Mouse (Mus musculus): ENCODE data around the gene Ndufs1. TPM values are rescaled to one million over a fixed set of nuclear protein-coding genes. Genes with fewer than 3 reads are reported as not detected.
"Not testable (repeated sequence)": the region's sequence is repeated elsewhere in the genome, so short reads cannot be mapped to it uniquely, and the experiment has no call there.

Ndufs1 gene
- polyA plus RNA-seq, 1 experiment from 2014 or later: 133 TPM

- peak; percentile 18; the same call in 1 of the 2 replicates for ATAC-seq (ENCODE audit: low FRiP score)
Observed at GRCm38 (mm10) chr1:63181480-63181879, 4.8 kb upstream of the Ndufs1 start.

GRCm38 (mm10) chr1:63181019-63181418 lies 4.4 kb upstream of the Ndufs1 start:
- 9% methylated on average over 3 of the region's 3 CpGs for WGBS
- H3K4me1 ChIP-seq: peaks cover 11% of the 10 kb centered on the region
- H3K4me3 ChIP-seq: no peak overlapping the region
- H3K4me2 ChIP-seq (replicated peaks): no peak overlapping the region
- H3K27ac ChIP-seq: 0 out of 2 replicates have a peak overlapping the region, but pooled peaks have one; percentile 30
- peaks cover 23% of the 10 kb centered on the region for H3K36me3 ChIP-seq
- H3K9ac ChIP-seq: no peak overlapping the region
- H3K27me3 ChIP-seq: no peaks in the 10 kb centered on the region
- H3K9me3 ChIP-seq (replicated peaks): no peaks in the 10 kb centered on the region
- peak; percentile 71 for ATAC-seq (ENCODE audit: low FRiP score)

More at GRCm38 (mm10) chr1:63181480-63181879, 4.8 kb upstream of the Ndufs1 start:
- Histone ChIP-seq H3K9ac (no peak overlapping the region), H3K4me3 (no peak overlapping the region), H3K27me3 (no peaks in the 10 kb centered on the region), H3K27ac (0 out of 2 replicates have a peak overlapping the region, but pooled peaks have one; percentile 30), H3K36me3 (peaks cover 23% of the 10 kb centered on the region), H3K4me2 (replicated peaks) (no peak overlapping the region), H3K4me1 (peaks cover 11% of the 10 kb centered on the region), H3K9me3 (replicated peaks) (no peaks in the 10 kb centered on the region)
- 93% methylated on average over 1 of the region's 1 CpGs for WGBS

GRCm38 (mm10) chr1:63180575-63180974 lies 3.9 kb upstream of the Ndufs1 start:
- H3K4me2 ChIP-seq (replicated peaks); H3K9ac ChIP-seq; ATAC-seq (ENCODE audit: low FRiP score); H3K4me3 ChIP-seq; H3K27me3 ChIP-seq; H3K9me3 ChIP-seq (replicated peaks): not testable (repeated sequence)
- H3K4me1 ChIP-seq: peaks cover 14% of the 10 kb centered on the region
- H3K36me3 ChIP-seq: peaks cover 23% of the 10 kb centered on the region
- H3K27ac ChIP-seq: 0 out of 2 replicates have a peak overlapping the region, but pooled peaks have one; percentile 5
- WGBS: 68% methylated on average over 4 of the region's 4 CpGs

- no peak overlapping the region for H3K27ac ChIP-seq
- 90% methylated on average over 4 of the region's 4 CpGs for WGBS
- no peaks in the 10 kb centered on the region for H3K27me3 ChIP-seq
- ATAC-seq (ENCODE audit: low FRiP score): no peak
- peaks cover 18% of the 10 kb centered on the region for H3K4me1 ChIP-seq
- H3K9ac ChIP-seq: no peak overlapping the region
- H3K36me3 ChIP-seq: peaks cover 23% of the 10 kb centered on the region
- no peaks in the 10 kb centered on the region for H3K9me3 ChIP-seq (replicated peaks)
- H3K4me2 ChIP-seq (replicated peaks): no peak overlapping the region
- H3K4me3 ChIP-seq: no peak overlapping the region
Observed at GRCm38 (mm10) chr1:63180122-63180521, 3.5 kb upstream of the Ndufs1 start.

GRCm38 (mm10) chr1:63178308-63178707 lies 1.7 kb upstream of the Ndufs1 start:
- Histone ChIP-seq H3K4me2 (replicated peaks) (peak overlapping the region; percentile 77), H3K27ac (no peak overlapping the region), H3K9me3 (replicated peaks) (no peaks in the 10 kb centered on the region), H3K36me3 (peaks cover 23% of the 10 kb centered on the region), H3K4me1 (peaks cover 21% of the 10 kb centered on the region), H3K27me3 (no peaks in the 10 kb centered on the region), H3K9ac (no peak overlapping the region), H3K4me3 (peak overlapping the region; percentile 62)
- WGBS: 82% methylated on average over 3 of the region's 3 CpGs
- no peak for ATAC-seq (ENCODE audit: low FRiP score)

GRCm38 (mm10) chr1:63176259-63176603 lies 402 bp downstream of the Ndufs1 start:
- peak overlapping the region; percentile 62 for H3K4me3 ChIP-seq
- H3K9me3 ChIP-seq (replicated peaks): no peaks in the 10 kb centered on the region
- under 1% methylated on average over 14 of the region's 14 CpGs for WGBS
- H3K27me3 ChIP-seq: no peaks in the 10 kb centered on the region
- peak; percentile 57 for ATAC-seq (ENCODE audit: low FRiP score)
- H3K27ac ChIP-seq: peak overlapping the region; percentile 83
- peaks cover 33% of the 10 kb centered on the region for H3K36me3 ChIP-seq
- H3K4me1 ChIP-seq: peaks cover 21% of the 10 kb centered on the region
- peak overlapping the region; percentile 88 for H3K9ac ChIP-seq
- peak overlapping the region; percentile 77 for H3K4me2 ChIP-seq (replicated peaks)

- WGBS: 9% methylated on average over 11 of the region's 11 CpGs
- H3K27ac ChIP-seq: peak overlapping the region; percentile 83; the same call in 1 of the 2 replicates
- peaks cover 36% of the 10 kb centered on the region for H3K36me3 ChIP-seq
Observed at GRCm38 (mm10) chr1:63175853-63176252, 780 bp downstream of the Ndufs1 start.

GRCm38 (mm10) chr1:63168638-63169037 lies 8.0 kb downstream of the Ndufs1 start:
- WGBS: 88% methylated on average over 2 of the region's 2 CpGs
- ATAC-seq (ENCODE audit: low FRiP score): no peak
- Histone ChIP-seq H3K9me3 (replicated peaks) (no peaks in the 10 kb centered on the region), H3K4me1 (no peaks in the 10 kb centered on the region), H3K27ac (no peak overlapping the region), H3K4me3 (no peak overlapping the region), H3K27me3 (no peaks in the 10 kb centered on the region), H3K36me3 (peaks cover 68% of the 10 kb centered on the region), H3K4me2 (replicated peaks) (no peak overlapping the region), H3K9ac (no peak overlapping the region)

More at GRCm38 (mm10) chr1:63175853-63176252, 780 bp downstream of the Ndufs1 start:
- Histone ChIP-seq H3K9me3 (replicated peaks) (no peaks in the 10 kb centered on the region), H3K4me2 (replicated peaks) (peak overlapping the region; percentile 77), H3K4me1 (peaks cover 21% of the 10 kb centered on the region), H3K27me3 (no peaks in the 10 kb centered on the region), H3K4me3 (peak overlapping the region; percentile 62), H3K9ac (peak overlapping the region; percentile 88)
- ATAC-seq (ENCODE audit: low FRiP score): no peak

GRCm38 (mm10) chr1:63140231-63140630 lies 36.4 kb downstream of the Ndufs1 start:
- 95% methylated on average over 13 of the region's 13 CpGs for WGBS
- no peak overlapping the region for H3K4me3 ChIP-seq
- no peaks in the 10 kb centered on the region for H3K9me3 ChIP-seq (replicated peaks)
- H3K4me2 ChIP-seq (replicated peaks): no peak overlapping the region
- no peaks in the 10 kb centered on the region for H3K27me3 ChIP-seq
- no peaks in the 10 kb centered on the region for H3K4me1 ChIP-seq
- H3K27ac ChIP-seq: no peak overlapping the region
- no peak for ATAC-seq (ENCODE audit: low FRiP score)
- peaks cover 62% of the 10 kb centered on the region for H3K36me3 ChIP-seq
- no peak overlapping the region for H3K9ac ChIP-seq

- H3K9ac ChIP-seq; H3K4me3 ChIP-seq; H3K4me1 ChIP-seq; H3K27ac ChIP-seq; H3K4me2 ChIP-seq (replicated peaks); H3K27me3 ChIP-seq; H3K9me3 ChIP-seq (replicated peaks); ATAC-seq (ENCODE audit: low FRiP score): not testable (repeated sequence)
- WGBS: 88% methylated on average over 1 of the region's 1 CpGs
- H3K36me3 ChIP-seq: peaks cover 45% of the 10 kb centered on the region
Observed at GRCm38 (mm10) chr1:63138586-63138985, 38.0 kb downstream of the Ndufs1 start.

GRCm38 (mm10) chr1:63137971-63138370 lies 38.7 kb downstream of the Ndufs1 start:
- Histone ChIP-seq H3K27me3 (no peaks in the 10 kb centered on the region), H3K27ac (no peak overlapping the region), H3K4me3 (no peak overlapping the region), H3K36me3 (peaks cover 40% of the 10 kb centered on the region), H3K4me2 (replicated peaks) (no peak overlapping the region), H3K9ac (no peak overlapping the region), H3K4me1 (no peaks in the 10 kb centered on the region), H3K9me3 (replicated peaks) (no peaks in the 10 kb centered on the region)
- WGBS: 82% methylated on average over 2 of the region's 2 CpGs
- ATAC-seq (ENCODE audit: low FRiP score): no peak

GRCm38 (mm10) chr1:63134530-63134929 lies 42.1 kb downstream of the Ndufs1 start:
- 76% methylated on average over 3 of the region's 3 CpGs for WGBS

GRCm38 (mm10) chr1:63131766-63132165 lies 44.9 kb downstream of the Ndufs1 start:
- Histone ChIP-seq H3K9me3 (replicated peaks) (no peaks in the 10 kb centered on the region), H3K36me3 (no peaks in the 10 kb centered on the region), H3K9ac (no peak overlapping the region), H3K4me1 (peaks cover 4% of the 10 kb centered on the region; the same call in 1 of the 2 replicates), H3K4me2 (replicated peaks) (no peak overlapping the region), H3K27me3 (no peaks in the 10 kb centered on the region), H3K27ac (no peak overlapping the region), H3K4me3 (no peak overlapping the region)
- 93% methylated on average over 11 of the region's 11 CpGs for WGBS
- no peak for ATAC-seq (ENCODE audit: low FRiP score)

More at GRCm38 (mm10) chr1:63134530-63134929, 42.1 kb downstream of the Ndufs1 start:
- Histone ChIP-seq H3K27me3 (no peaks in the 10 kb centered on the region), H3K27ac (no peak overlapping the region), H3K9me3 (replicated peaks) (no peaks in the 10 kb centered on the region), H3K4me2 (replicated peaks) (no peak overlapping the region), H3K9ac (no peak overlapping the region), H3K4me3 (no peak overlapping the region), H3K4me1 (peaks cover 4% of the 10 kb centered on the region; the same call in 1 of the 2 replicates), H3K36me3 (peaks cover 14% of the 10 kb centered on the region; the same call in 1 of the 2 replicates)
- no peak for ATAC-seq (ENCODE audit: low FRiP score)
